Mouse (Mus musculus): ENCODE results near the gene Polr3b.

The Polr3b gene

DNA sequence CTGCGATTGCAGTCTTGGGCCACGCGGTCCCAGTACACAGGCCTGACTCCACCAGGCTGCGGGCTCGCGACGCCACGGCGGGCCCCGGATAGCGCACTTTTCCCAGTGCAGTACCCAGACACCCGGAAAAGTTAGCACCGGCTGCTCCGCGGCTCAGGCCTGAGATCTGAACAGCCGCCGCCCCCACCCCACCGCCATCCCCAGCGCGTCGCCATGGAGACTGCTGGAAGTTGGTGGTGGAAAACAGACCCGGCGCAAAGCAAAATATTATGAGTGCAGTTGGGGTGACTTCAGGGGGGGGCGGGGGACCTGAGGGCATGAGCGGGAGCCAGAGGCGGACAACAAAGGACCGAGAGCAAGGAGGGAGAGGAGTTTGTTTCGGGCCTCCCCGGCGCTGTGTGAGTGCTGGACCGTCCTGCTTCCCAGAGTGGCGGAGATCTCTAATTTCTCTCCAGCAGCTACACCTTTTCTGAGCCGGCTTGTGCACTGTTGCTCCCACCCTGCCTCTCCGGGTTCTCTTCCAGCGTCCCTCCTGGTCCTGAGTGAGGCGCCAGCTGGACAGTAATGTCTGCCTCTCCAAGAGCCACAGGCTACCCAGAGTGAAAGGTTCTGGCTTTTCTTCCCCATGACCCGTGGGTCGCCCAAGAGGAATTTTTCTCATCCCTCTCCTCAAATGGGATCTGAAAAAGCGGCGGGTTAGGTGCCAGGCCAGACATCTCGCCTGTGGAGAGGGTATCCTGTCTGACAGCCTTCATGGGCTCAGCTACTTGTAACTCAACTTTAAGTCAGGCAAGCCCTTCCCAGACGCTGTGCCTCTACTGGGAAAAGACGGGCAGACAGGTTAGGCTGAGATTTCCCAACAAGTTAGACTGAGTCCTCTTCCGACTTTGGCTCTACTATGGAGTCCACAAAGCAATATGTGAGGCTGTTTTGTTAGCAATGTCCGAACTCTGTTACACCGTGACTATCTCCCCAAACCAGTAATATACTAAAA, 138.3 kb downstream of the Polr3b start:
- no peak for DNase-seq (ENCODE audit: low spot score)

DNA sequence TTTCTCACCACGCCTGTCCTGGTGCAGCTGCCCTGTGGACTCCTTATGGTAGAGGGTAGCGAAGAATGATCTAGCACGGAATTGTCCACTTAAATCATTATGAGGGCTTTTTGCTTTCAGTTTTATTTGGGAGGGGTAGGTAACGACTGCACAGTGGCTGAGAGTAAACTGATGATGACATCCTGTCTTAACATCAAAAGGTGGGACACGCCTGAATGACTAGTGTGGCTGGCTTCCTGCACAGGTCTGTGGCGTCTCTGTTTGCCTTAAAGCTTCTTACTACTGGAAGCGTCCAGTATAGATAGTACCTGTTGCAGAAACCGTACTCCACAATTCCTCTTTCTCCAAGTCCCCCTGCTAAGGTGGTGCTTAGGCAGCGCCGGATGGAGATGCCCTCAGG, 146.7 kb downstream of the Polr3b start:
- no peak for DNase-seq (ENCODE audit: low spot score)

GRCm38 (mm10) chr10:84772380-84773130, 150.5 kb downstream of the Polr3b start:
- DNase-seq (ENCODE audit: low spot score): no peak

DNA sequence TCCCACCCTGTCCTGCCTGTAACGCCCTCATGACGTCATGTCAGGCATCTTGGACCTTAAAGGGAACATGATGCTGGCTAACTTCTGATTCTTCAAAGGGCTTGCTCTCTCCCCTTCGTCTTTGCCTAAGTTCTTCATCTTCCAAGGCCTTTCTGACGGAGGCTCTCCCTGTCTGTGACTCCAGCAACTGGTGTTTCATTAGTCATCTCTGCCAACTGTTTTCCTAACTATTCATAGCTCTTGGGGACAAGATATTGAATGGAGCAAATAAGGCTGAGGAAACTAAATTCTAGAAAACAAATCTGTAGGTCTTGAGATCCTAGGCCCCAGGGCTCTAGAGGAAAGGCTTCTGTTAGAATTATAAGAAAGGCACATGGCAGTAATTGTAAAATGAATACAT, 151.8 kb downstream of the Polr3b start:
- no peak for DNase-seq (ENCODE audit: low spot score)

DNA sequence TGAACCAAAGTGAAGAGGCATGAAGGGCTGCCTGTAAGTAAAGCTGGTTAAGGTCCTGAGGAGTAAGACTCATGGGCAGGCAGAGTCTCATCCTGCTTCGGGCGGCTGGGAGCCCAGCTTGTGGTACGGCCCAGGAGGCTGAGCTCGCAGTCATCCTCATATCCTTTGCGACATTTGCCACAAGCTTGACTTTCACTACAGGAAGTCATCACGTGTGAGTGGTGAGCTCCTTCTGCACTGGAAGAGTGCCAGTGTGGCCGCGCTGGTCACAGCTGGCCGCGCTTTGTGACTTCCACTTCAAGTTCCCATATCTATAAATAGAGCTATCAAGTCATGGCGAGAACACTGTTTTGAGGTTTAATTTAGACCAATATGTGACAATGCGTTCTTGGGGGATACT, 152.5 kb downstream of the Polr3b start:
- no peak for DNase-seq (ENCODE audit: low spot score)

Data from yolk sac, embryonic 10.5 days (tissue).